Mouse (Mus musculus): ENCODE measurements around the gene Gm3435.
"Not testable (repeated sequence)": the region's sequence is repeated elsewhere in the genome, so short reads cannot be mapped to it uniquely, and the experiment has no call there.

Gm3435 gene

GRCm38 (mm10) chr17:15009706-15010413 is at the start of gene Gm3435:
Gene Gm3435 (plus strand): TSS chr17:15010176.
- DNase-seq (ENCODE audit: low read depth, low spot score): not testable (repeated sequence)

GRCm38 (mm10) chr17:14960520-14960919 is 49.5 kb upstream of the Gm3435 start:
- no peak for DNase-seq (ENCODE audit: low read depth, low spot score)

GRCm38 (mm10) chr17:14960951-14961556 is 48.9 kb upstream of the Gm3435 start, which contains the start of gene Phf10:
Gene Phf10 (minus strand): TSS chr17:14961273.
- DNase-seq (ENCODE audit: low read depth, low spot score): not testable (repeated sequence)

DNA sequence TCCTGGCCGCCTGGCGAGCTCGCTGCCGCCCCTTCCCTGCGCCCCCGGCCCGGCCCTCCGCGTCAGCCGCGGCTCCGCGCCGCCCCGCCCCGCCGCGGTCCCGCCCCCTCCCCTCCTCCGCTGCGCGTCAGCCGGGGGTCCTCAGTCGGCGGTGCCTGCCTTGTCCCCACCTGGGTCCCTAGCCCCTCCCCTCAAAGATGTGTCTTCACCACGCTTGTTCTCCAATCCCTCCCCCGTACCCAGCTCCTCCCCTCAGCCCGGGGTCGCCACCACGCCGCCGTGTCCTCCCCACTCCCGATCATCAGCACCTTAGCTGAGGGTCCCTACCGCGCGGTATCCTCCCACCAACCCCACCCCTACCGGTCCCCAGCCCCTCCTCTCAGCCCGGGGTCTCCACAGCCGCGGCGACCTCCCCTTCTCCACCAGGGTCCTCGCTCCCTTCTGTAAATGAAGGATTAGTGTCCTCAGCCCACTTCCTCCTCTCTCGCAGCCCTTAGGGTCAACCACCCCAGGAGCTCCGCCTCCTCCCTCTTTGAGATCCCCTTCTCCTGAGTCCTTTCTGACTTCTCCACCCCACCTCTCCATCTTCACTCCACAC is 48.3 kb upstream of the Gm3435 start:
- DNase-seq (ENCODE audit: low read depth, low spot score): not testable (repeated sequence)

DNA sequence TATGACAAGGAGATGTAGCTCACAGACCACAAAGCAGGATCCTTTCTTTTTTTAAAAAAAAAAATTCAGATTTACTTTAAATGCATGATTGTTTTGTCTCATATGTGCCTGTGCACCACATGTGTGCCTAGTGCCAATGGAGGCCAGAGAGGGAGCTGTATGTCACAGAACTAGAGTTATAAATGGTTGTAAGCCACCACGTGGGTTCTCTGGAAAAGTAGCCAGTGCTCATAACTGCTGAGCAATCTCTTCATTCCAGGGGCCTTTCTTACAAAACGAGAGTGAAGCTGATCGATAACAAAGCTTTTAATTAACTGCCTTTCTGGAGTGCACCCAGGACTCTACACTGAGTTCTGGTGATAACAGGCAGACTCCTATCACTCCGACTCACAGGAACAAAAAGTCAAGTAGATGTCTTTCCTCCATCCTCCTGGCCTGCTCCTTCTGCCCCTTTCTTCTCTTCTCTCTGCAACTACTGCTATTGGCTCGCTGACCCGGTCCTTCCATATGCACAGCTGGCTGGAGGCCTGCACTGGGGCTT is 41.5 kb upstream of the Gm3435 start:
- not testable (repeated sequence) for DNase-seq (ENCODE audit: low read depth, low spot score)

DNA sequence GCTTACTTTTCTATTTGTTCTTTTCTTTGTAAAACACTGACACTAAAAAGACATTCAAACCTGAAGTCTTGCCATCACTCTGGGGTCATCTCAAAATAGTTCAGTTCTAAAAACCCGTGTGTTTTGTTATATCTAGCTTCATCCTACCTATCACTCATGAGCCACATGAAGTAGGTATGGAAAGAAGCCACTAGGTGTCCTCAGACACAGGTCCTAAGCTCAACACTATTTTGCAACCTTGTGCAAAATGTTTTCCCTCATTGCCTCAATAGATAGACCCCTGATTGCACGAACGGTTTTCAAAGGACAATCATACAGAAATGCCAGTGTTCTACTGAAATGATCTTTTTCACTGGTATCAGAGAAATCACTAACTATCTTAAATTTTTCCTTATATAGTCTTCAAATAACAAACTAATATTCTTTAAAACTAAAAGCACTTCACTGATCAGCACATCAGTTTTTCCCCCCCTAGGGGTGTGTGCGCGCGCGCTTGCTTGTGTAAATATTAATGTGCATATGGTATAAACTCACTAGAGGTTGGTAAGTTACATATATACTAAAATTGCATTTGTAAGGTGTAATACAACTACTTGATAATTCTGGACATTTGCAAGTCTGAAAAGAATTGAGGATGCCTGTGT is 32.1 kb upstream of the Gm3435 start:
- not testable (repeated sequence) for DNase-seq (ENCODE audit: low read depth, low spot score)

DNA sequence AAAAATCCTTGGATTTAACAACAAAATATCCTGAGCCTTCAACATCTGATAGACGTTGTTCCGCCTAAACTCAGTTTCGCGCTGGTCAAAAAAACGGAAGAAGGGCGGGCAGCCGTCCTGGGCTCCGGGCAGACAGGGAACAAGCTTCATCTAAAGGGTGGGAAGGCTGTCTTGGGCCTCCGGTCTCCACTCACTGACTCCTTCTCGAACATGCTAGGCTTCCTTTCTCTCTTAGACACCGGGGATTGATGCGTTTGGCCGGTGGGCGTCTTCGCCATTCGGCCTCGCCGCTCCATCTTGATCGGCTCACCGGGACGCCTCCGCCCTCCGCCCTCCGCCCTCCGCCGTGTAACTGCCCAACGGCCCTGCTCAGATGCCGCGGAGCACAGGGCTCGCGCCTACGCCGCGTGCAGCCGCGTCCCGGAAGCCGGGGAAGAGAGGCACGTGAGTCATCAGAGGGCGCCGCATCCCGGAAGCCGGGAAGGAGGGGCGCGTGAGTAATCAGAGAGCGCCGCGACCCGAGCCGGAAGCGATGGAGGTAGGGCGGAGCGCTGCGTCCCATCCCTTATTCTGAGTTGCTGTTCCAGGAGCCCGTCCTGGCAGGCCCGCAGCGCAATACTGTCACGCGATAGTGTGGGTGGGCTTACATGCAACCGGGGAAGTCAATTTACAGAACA is 31.5 kb upstream of the Gm3435 start, which contains the start of the genes 9030025P20Rik and Gm3417:
9030025P20Rik (plus strand) TSS at position 107 of the 677 bp plus-strand sequence.
Gm3417 (minus strand) TSS at position 429 of the 677 bp plus-strand sequence.
- not testable (repeated sequence) for DNase-seq (ENCODE audit: low read depth, low spot score)

DNA sequence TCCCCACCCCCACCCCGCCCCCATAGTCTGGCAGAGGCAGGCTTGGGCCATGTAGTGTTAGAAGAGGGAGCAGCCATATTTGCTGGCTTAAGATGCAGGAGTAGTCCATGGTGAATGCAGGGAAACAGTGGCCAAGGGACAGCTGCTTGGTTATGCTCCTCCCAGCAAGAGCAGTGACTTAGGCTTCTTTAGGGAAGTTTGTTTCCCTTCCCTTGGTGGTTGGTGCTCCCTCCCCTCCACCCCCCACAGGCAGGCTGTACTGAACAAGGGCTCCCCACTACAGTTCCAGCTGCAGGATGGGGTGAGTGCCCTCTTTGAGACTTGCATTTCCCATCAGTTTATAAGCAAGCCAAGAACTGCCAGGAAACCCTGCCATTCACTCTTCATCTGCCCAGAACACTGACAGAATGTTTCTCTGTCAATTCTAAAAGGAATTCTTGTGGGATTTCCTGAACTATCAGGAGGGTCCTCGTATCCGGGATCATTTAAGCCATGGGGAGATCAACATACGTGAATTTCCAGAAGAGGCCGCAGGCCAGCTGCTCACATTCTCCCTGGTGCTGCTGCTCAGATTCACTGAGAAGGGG is 19.8 kb upstream of the Gm3435 start:
- DNase-seq (ENCODE audit: low read depth, low spot score): not testable (repeated sequence)

DNA sequence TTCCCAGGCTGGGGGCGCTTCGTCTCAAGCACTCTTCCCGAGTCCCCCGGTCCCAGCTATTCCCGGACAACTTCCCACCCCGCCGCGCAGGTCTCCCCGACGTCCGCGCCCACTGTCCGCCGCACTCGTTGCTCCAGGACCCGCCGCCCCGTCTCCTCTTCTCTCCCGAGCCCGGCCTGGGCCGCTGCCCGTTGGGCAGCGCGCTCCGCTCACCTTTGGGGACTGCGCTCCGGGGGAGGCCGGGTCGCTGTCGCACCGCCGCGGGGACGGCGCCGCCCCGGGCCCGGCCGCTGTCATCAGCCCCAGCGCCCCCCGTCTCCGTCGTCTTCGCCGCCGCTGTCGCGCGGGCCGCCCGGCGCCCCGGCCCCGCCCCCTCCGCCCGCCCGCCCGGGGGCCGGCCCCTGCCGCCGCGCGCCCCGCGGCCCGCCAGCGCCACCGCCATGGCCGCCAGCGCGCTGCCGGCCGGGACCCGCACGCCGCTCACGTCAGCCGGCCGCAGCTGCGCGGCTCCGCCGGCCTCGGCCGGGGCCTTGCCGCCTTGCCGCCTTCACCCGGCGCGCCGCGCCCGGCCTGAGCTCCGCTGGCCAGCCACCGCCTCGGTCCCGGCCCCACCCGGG is 17.3 kb upstream of the Gm3435 start:
- DNase-seq (ENCODE audit: low read depth, low spot score): not testable (repeated sequence)

- DNase-seq (ENCODE audit: low read depth, low spot score): not testable (repeated sequence)
These were observed 16.7 kb upstream of the Gm3435 start for GRCm38 (mm10) chr17:14993139-14993832.

DNA sequence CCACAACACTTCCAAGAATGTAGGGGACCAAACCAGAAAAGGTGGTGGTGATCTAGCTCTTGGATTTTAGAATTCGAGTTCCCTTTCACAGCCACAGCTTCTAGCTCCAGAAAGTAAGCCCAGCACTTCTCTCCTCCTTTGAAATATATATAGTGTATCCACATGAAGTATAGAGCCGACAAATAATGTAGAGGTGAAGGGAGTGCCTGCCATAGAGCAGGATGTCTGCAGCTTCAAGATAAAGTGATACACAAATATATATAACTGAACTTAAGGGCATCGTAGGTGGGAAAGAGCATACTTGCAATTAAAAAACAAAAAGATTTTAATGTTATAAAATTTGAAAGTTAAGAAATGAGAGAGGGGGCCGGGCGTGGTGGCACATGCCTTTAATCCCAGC is 15.8 kb upstream of the Gm3435 start:
- DNase-seq (ENCODE audit: low read depth, low spot score): not testable (repeated sequence)

GRCm38 (mm10) chr17:15000047-15000446 is 9.9 kb upstream of the Gm3435 start:
- DNase-seq (ENCODE audit: low read depth, low spot score): not testable (repeated sequence)

GRCm38 (mm10) chr17:15009088-15009487 is 888 bp upstream of the Gm3435 start:
- DNase-seq (ENCODE audit: low read depth, low spot score): not testable (repeated sequence)

GRCm38 (mm10) chr17:15021503-15022220 is 11.7 kb downstream of the Gm3435 start:
- not testable (repeated sequence) for DNase-seq (ENCODE audit: low read depth, low spot score)

DNA sequence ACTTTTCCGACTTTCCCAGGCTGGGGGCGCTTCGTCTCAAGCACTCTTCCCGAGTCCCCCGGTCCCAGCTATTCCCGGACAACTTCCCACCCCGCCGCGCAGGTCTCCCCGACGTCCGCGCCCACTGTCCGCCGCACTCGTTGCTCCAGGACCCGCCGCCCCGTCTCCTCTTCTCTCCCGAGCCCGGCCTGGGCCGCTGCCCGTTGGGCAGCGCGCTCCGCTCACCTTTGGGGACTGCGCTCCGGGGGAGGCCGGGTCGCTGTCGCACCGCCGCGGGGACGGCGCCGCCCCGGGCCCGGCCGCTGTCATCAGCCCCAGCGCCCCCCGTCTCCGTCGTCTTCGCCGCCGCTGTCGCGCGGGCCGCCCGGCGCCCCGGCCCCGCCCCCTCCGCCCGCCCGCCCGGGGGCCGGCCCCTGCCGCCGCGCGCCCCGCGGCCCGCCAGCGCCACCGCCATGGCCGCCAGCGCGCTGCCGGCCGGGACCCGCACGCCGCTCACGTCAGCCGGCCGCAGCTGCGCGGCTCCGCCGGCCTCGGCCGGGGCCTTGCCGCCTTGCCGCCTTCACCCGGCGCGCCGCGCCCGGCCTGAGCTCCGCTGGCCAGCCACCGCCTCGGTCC is 14.0 kb downstream of the Gm3435 start:
- not testable (repeated sequence) for DNase-seq (ENCODE audit: low read depth, low spot score)

DNA sequence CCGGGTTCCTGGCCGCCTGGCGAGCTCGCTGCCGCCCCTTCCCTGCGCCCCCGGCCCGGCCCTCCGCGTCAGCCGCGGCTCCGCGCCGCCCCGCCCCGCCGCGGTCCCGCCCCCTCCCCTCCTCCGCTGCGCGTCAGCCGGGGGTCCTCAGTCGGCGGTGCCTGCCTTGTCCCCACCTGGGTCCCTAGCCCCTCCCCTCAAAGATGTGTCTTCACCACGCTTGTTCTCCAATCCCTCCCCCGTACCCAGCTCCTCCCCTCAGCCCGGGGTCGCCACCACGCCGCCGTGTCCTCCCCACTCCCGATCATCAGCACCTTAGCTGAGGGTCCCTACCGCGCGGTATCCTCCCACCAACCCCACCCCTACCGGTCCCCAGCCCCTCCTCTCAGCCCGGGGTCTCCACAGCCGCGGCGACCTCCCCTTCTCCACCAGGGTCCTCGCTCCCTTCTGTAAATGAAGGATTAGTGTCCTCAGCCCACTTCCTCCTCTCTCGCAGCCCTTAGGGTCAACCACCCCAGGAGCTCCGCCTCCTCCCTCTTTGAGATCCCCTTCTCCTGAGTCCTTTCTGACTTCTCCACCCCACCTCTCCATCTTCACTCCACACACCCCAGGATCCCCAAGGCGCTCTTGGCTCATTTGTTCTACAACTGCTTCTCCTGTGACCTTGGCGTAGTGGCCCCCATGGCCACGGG is 14.7 kb downstream of the Gm3435 start:
- not testable (repeated sequence) for DNase-seq (ENCODE audit: low read depth, low spot score)

DNA sequence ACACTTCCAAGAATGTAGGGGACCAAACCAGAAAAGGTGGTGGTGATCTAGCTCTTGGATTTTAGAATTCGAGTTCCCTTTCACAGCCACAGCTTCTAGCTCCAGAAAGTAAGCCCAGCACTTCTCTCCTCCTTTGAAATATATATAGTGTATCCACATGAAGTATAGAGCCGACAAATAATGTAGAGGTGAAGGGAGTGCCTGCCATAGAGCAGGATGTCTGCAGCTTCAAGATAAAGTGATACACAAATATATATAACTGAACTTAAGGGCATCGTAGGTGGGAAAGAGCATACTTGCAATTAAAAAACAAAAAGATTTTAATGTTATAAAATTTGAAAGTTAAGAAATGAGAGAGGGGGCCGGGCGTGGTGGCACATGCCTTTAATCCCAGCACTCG is 15.5 kb downstream of the Gm3435 start:
- not testable (repeated sequence) for DNase-seq (ENCODE audit: low read depth, low spot score)

GRCm38 (mm10) chr17:15031414-15031813 is 21.4 kb downstream of the Gm3435 start:
- not testable (repeated sequence) for DNase-seq (ENCODE audit: low read depth, low spot score)
